Mouse (Mus musculus): ENCODE measurements around the gene Adam12. TPM values are rescaled to one million over a fixed set of nuclear protein-coding genes. Genes with fewer than 3 reads are reported as not detected.
A peak's percentile ranks its signal among the peaks of the same experiment; 100 is the strongest.

Adam12 gene
- polyA plus RNA-seq, 1 experiment from 2014 or later, result 2.7 TPM

GRCm38 (mm10) chr7:133858506-133858905 is 373.4 kb downstream of the Adam12 start:
- Histone ChIP-seq H3K9me3 (ENCODE audit: control insufficient read depth, low read length) (no peaks in the 10 kb centered on the region), H3K36me3 (ENCODE audit: control insufficient read depth, insufficient read depth, low read length) (no peaks in the 10 kb centered on the region), H3K4me1 (ENCODE audit: control insufficient read depth, insufficient read depth, low read length) (no peaks in the 10 kb centered on the region), H3K27ac (replicated peaks; ENCODE audit: low read depth, low read length) (no peak overlapping the region), H3K4me2 (ENCODE audit: low read depth, severe bottlenecking) (no peak overlapping the region), H3K27me3 (ENCODE audit: control insufficient read depth, insufficient read depth, low read length) (no peaks in the 10 kb centered on the region), H3K4me3 (ENCODE audit: low read depth, low read length) (no peak overlapping the region), H3K9ac (ENCODE audit: low read length) (no peak overlapping the region)
- WGBS, result 90% methylated on average over 3 of the region's 3 CpGs
- ATAC-seq (ENCODE audit: insufficient number of reproducible peaks, low FRiP score, low TSS enrichment, low read depth), result no peak
- no peak for DNase-seq (ENCODE audit: low spot score)

- no peak overlapping the region for H3K4me2 ChIP-seq (ENCODE audit: low read depth, severe bottlenecking)
- no peaks in the 10 kb centered on the region for H3K4me1 ChIP-seq (ENCODE audit: control insufficient read depth, insufficient read depth, low read length)
- no peak overlapping the region for H3K9ac ChIP-seq (ENCODE audit: low read length)
- DNase-seq (ENCODE audit: low spot score), result peak; percentile 81
- no peak overlapping the region for H3K4me3 ChIP-seq (ENCODE audit: low read depth, low read length)
- no peak for ATAC-seq (ENCODE audit: insufficient number of reproducible peaks, low FRiP score, low TSS enrichment, low read depth)
- no peaks in the 10 kb centered on the region for H3K9me3 ChIP-seq (ENCODE audit: control insufficient read depth, low read length)
- H3K27me3 ChIP-seq (ENCODE audit: control insufficient read depth, insufficient read depth, low read length), result no peaks in the 10 kb centered on the region
- WGBS, result 27% methylated on average over 3 of the region's 3 CpGs
- H3K27ac ChIP-seq (replicated peaks; ENCODE audit: low read depth, low read length), result no peak overlapping the region
- H3K36me3 ChIP-seq (ENCODE audit: control insufficient read depth, insufficient read depth, low read length), result no peaks in the 10 kb centered on the region
Observed at GRCm38 (mm10) chr7:133856278-133856677, 375.7 kb downstream of the Adam12 start.

GRCm38 (mm10) chr7:133850735-133851134 is 381.2 kb downstream of the Adam12 start:
- DNase-seq (ENCODE audit: low spot score) (no peak), ATAC-seq (ENCODE audit: insufficient number of reproducible peaks, low FRiP score, low TSS enrichment, low read depth) (no peak)
- Histone ChIP-seq H3K9ac (ENCODE audit: low read length) (no peak overlapping the region), H3K9me3 (ENCODE audit: control insufficient read depth, low read length) (no peaks in the 10 kb centered on the region), H3K27ac (replicated peaks; ENCODE audit: low read depth, low read length) (no peak overlapping the region), H3K4me2 (ENCODE audit: low read depth, severe bottlenecking) (no peak overlapping the region), H3K27me3 (ENCODE audit: control insufficient read depth, insufficient read depth, low read length) (no peaks in the 10 kb centered on the region), H3K4me3 (ENCODE audit: low read depth, low read length) (no peak overlapping the region), H3K36me3 (ENCODE audit: control insufficient read depth, insufficient read depth, low read length) (no peaks in the 10 kb centered on the region), H3K4me1 (ENCODE audit: control insufficient read depth, insufficient read depth, low read length) (no peaks in the 10 kb centered on the region)

GRCm38 (mm10) chr7:133848180-133848579 is 383.8 kb downstream of the Adam12 start:
- H3K27ac ChIP-seq (replicated peaks; ENCODE audit: low read depth, low read length), result no peak overlapping the region
- H3K9me3 ChIP-seq (ENCODE audit: control insufficient read depth, low read length), result no peaks in the 10 kb centered on the region; the same call in 1 of the 2 replicates
- H3K9ac ChIP-seq (ENCODE audit: low read length), result no peak overlapping the region
- DNase-seq (ENCODE audit: low spot score), result no peak
- ATAC-seq (ENCODE audit: insufficient number of reproducible peaks, low FRiP score, low TSS enrichment, low read depth), result no peak
- no peak overlapping the region for H3K4me2 ChIP-seq (ENCODE audit: low read depth, severe bottlenecking)
- H3K4me3 ChIP-seq (ENCODE audit: low read depth, low read length), result no peak overlapping the region
- no peaks in the 10 kb centered on the region for H3K36me3 ChIP-seq (ENCODE audit: control insufficient read depth, insufficient read depth, low read length)
- no peaks in the 10 kb centered on the region for H3K27me3 ChIP-seq (ENCODE audit: control insufficient read depth, insufficient read depth, low read length)
- no peaks in the 10 kb centered on the region for H3K4me1 ChIP-seq (ENCODE audit: control insufficient read depth, insufficient read depth, low read length)
- whole genome bisulfite sequencing, result 75% methylated on average over 2 of the region's 2 CpGs

GRCm38 (mm10) chr7:133847175-133847574 is 384.8 kb downstream of the Adam12 start:
- H3K9me3 ChIP-seq (ENCODE audit: control insufficient read depth, low read length), result no peaks in the 10 kb centered on the region; the same call in 1 of the 2 replicates
- H3K27ac ChIP-seq (replicated peaks; ENCODE audit: low read depth, low read length), result no peak overlapping the region
- no peak overlapping the region for H3K4me3 ChIP-seq (ENCODE audit: low read depth, low read length)
- DNase-seq (ENCODE audit: low spot score) (no peak), ATAC-seq (ENCODE audit: insufficient number of reproducible peaks, low FRiP score, low TSS enrichment, low read depth) (no peak)
- 35% methylated on average over 1 of the region's 1 CpGs for WGBS
- no peak overlapping the region for H3K4me2 ChIP-seq (ENCODE audit: low read depth, severe bottlenecking)
- no peaks in the 10 kb centered on the region for H3K36me3 ChIP-seq (ENCODE audit: control insufficient read depth, insufficient read depth, low read length)
- H3K27me3 ChIP-seq (ENCODE audit: control insufficient read depth, insufficient read depth, low read length), result no peaks in the 10 kb centered on the region
- no peaks in the 10 kb centered on the region for H3K4me1 ChIP-seq (ENCODE audit: control insufficient read depth, insufficient read depth, low read length)
- no peak overlapping the region for H3K9ac ChIP-seq (ENCODE audit: low read length)

GRCm38 (mm10) chr7:133842079-133842478 is 389.9 kb downstream of the Adam12 start:
- Histone ChIP-seq H3K9me3 (ENCODE audit: control insufficient read depth, low read length) (no peaks in the 10 kb centered on the region; the same call in 1 of the 2 replicates), H3K4me1 (ENCODE audit: control insufficient read depth, insufficient read depth, low read length) (no peaks in the 10 kb centered on the region), H3K9ac (ENCODE audit: low read length) (no peak overlapping the region), H3K36me3 (ENCODE audit: control insufficient read depth, insufficient read depth, low read length) (no peaks in the 10 kb centered on the region), H3K27me3 (ENCODE audit: control insufficient read depth, insufficient read depth, low read length) (no peaks in the 10 kb centered on the region), H3K4me3 (ENCODE audit: low read depth, low read length) (no peak overlapping the region), H3K27ac (replicated peaks; ENCODE audit: low read depth, low read length) (no peak overlapping the region), H3K4me2 (ENCODE audit: low read depth, severe bottlenecking) (no peak overlapping the region)
- 45% methylated on average over 6 of the region's 6 CpGs for WGBS
- DNase-seq (ENCODE audit: low spot score), result no peak
- no peak for ATAC-seq (ENCODE audit: insufficient number of reproducible peaks, low FRiP score, low TSS enrichment, low read depth)

- ATAC-seq (ENCODE audit: insufficient number of reproducible peaks, low FRiP score, low TSS enrichment, low read depth), result no peak
- no peaks in the 10 kb centered on the region for H3K4me1 ChIP-seq (ENCODE audit: control insufficient read depth, insufficient read depth, low read length)
- H3K9ac ChIP-seq (ENCODE audit: low read length), result no peak overlapping the region
- H3K4me2 ChIP-seq (ENCODE audit: low read depth, severe bottlenecking), result no peak overlapping the region
- no peak overlapping the region for H3K4me3 ChIP-seq (ENCODE audit: low read depth, low read length)
- no peaks in the 10 kb centered on the region for H3K27me3 ChIP-seq (ENCODE audit: control insufficient read depth, insufficient read depth, low read length)
- H3K27ac ChIP-seq (replicated peaks; ENCODE audit: low read depth, low read length), result no peak overlapping the region
- WGBS, result 86% methylated on average over 4 of the region's 4 CpGs
- no peaks in the 10 kb centered on the region; the same call in 1 of the 2 replicates for H3K9me3 ChIP-seq (ENCODE audit: control insufficient read depth, low read length)
- DNase-seq (ENCODE audit: low spot score), result no peak
- no peaks in the 10 kb centered on the region for H3K36me3 ChIP-seq (ENCODE audit: control insufficient read depth, insufficient read depth, low read length)
Observed at GRCm38 (mm10) chr7:133839546-133839945, 392.4 kb downstream of the Adam12 start.

Small RNAs within 50 kb of the gene (microRNA-seq; reads per million reads assigned to microRNA genes)
- not detected for gene Gm23631

Other genes with a start within 250 kb of the Adam12 start
- 0.07 and 0.47 TPM in 2 replicates for gene D7Ertd443e, start 153.5 kb upstream of the Adam12 start, polyA plus RNA-seq (2014; fragmentation: Nextera tagmentation; extraction: Ambion mirVana)